Mouse (Mus musculus): ENCODE data around the gene Gm5294. TPM values are rescaled to one million over a fixed set of nuclear protein-coding genes. Genes with fewer than 3 reads are reported as not detected.

Gene Gm5294
- polyA plus RNA-seq, 1 experiment = not detected

- no peak for TF ChIP-seq USF1 (IDR thresholded peaks at IDR 0.05; ENCODE audit: low read depth)
- peak; percentile 27 for TF ChIP-seq TCF3 (IDR thresholded peaks at IDR 0.05; ENCODE audit: insufficient read length, low read depth)
- TF ChIP-seq MYOG (IDR thresholded peaks at IDR 0.05; ENCODE audit: control insufficient read depth in 1 of 3, insufficient read depth in 1 of 3, insufficient read length in 2 of 3, low read depth in 2 of 3) = peak; percentile 21 to 72 (median 41)
- TF ChIP-seq MYOD1 (IDR thresholded peaks at IDR 0.05; ENCODE audit: control insufficient read depth in 1 of 3, insufficient read length in 2 of 3, low read depth in 2 of 3) = peak in 1 of 3 experiments; percentile 23
- no peak for TF ChIP-seq TCF12 (IDR thresholded peaks at IDR 0.05; ENCODE audit: insufficient read depth, poor library complexity, severe bottlenecking)
- TF ChIP-seq MAX (IDR thresholded peaks at IDR 0.05; ENCODE audit: low read depth) = no peak
- H3K36me3 ChIP-seq (ENCODE audit: control insufficient read depth, insufficient read depth) = no peaks in the 10 kb centered on the region
- H3K4me3 ChIP-seq = no peak overlapping the region
- no peak overlapping the region for H3K4me2 ChIP-seq (ENCODE audit: low read depth)
- H3K27me3 ChIP-seq (ENCODE audit: control insufficient read depth, insufficient read depth, insufficient read length) = peaks cover 18% of the 10 kb centered on the region
- no peaks in the 10 kb centered on the region for H3K79me2 ChIP-seq (ENCODE audit: control insufficient read depth, insufficient read depth)
- H3ac ChIP-seq (ENCODE audit: control insufficient read depth, insufficient read length) = no peak overlapping the region
Measured at GRCm38 (mm10) chr5:138863681-138864146, 43.8 kb downstream of the Gm5294 start.

DNA sequence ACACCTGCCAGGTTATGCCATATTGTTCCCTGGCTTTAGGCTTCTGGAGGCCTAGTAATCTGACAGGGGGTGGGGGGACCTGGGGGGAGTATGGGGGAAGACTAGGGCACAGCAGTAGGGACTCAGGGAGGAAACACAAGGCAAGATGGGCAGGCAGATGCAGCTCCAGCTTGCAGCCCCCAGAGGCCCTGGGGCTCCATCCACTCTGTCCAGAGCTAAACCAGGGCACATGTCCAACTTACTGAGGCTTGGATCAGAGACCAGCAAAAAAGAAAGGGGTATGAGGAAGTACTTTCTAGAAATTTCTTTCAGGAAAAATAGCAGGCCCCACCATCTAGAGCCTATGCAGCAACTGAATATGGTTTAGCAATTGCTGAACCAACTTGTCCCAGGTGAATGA, 44.3 kb downstream of the Gm5294 start:
- TF ChIP-seq CEBPB (IDR thresholded peaks at IDR 0.05; ENCODE audit: insufficient read depth, poor library complexity, severe bottlenecking) (no peak), TCF12 (IDR thresholded peaks at IDR 0.05; ENCODE audit: insufficient read depth, poor library complexity, severe bottlenecking) (no peak), POLR2AphosphoS2 (IDR thresholded peaks at IDR 0.05; ENCODE audit: insufficient read length, low read depth) (no peak), MYOG (IDR thresholded peaks at IDR 0.05; ENCODE audit: control insufficient read depth in 1 of 3, insufficient read depth in 1 of 3, insufficient read length in 2 of 3, low read depth in 2 of 3) (no peak), REST (IDR thresholded peaks at IDR 0.05; ENCODE audit: insufficient read depth, insufficient read length) (no peak), SRF (IDR thresholded peaks at IDR 0.05; ENCODE audit: control insufficient read depth, insufficient read length, low read depth) (no peak), TCF3 (IDR thresholded peaks at IDR 0.05; ENCODE audit: insufficient read length, low read depth) (no peak), USF1 (IDR thresholded peaks at IDR 0.05; ENCODE audit: low read depth) (no peak), MAX (IDR thresholded peaks at IDR 0.05; ENCODE audit: low read depth) (no peak), POLR2A (IDR thresholded peaks at IDR 0.05; ENCODE audit: insufficient read length, low read depth) (no peak), MYOD1 (IDR thresholded peaks at IDR 0.05; ENCODE audit: control insufficient read depth in 1 of 3, insufficient read length in 2 of 3, low read depth in 2 of 3) (no peak), E2F4 (IDR thresholded peaks at IDR 0.05; ENCODE audit: insufficient read depth) (no peak)
- no peaks in the 10 kb centered on the region for H3K79me2 ChIP-seq (ENCODE audit: control insufficient read depth, insufficient read depth)
- no peak overlapping the region for H3K4me3 ChIP-seq
- no peaks in the 10 kb centered on the region for H3K36me3 ChIP-seq (ENCODE audit: control insufficient read depth, insufficient read depth)
- H3ac ChIP-seq (ENCODE audit: control insufficient read depth, insufficient read length) = no peak overlapping the region
- H3K27me3 ChIP-seq (ENCODE audit: control insufficient read depth, insufficient read depth, insufficient read length) = peaks cover 19% of the 10 kb centered on the region
- H3K4me2 ChIP-seq (ENCODE audit: low read depth) = no peak overlapping the region

GRCm38 (mm10) chr5:138864880-138865279, 45.0 kb downstream of the Gm5294 start:
- Histone ChIP-seq H3K36me3 (ENCODE audit: control insufficient read depth, insufficient read depth) (no peaks in the 10 kb centered on the region), H3K79me2 (ENCODE audit: control insufficient read depth, insufficient read depth) (no peaks in the 10 kb centered on the region), H3K4me2 (ENCODE audit: low read depth) (no peak overlapping the region), H3K27me3 (ENCODE audit: control insufficient read depth, insufficient read depth, insufficient read length) (peaks cover 22% of the 10 kb centered on the region), H3ac (ENCODE audit: control insufficient read depth, insufficient read length) (no peak overlapping the region), H3K4me3 (no peak overlapping the region)
- no peak for TF ChIP-seq SRF (IDR thresholded peaks at IDR 0.05; ENCODE audit: control insufficient read depth, insufficient read length, low read depth)
- no peak for TF ChIP-seq MAX (IDR thresholded peaks at IDR 0.05; ENCODE audit: low read depth)
- TF ChIP-seq TCF12 (IDR thresholded peaks at IDR 0.05; ENCODE audit: insufficient read depth, poor library complexity, severe bottlenecking) = no peak
- TF ChIP-seq MYOD1 (IDR thresholded peaks at IDR 0.05; ENCODE audit: control insufficient read depth in 1 of 3, insufficient read length in 2 of 3, low read depth in 2 of 3) = no peak
- no peak for TF ChIP-seq POLR2A (IDR thresholded peaks at IDR 0.05; ENCODE audit: insufficient read length, low read depth)
- TF ChIP-seq REST (IDR thresholded peaks at IDR 0.05; ENCODE audit: insufficient read depth, insufficient read length) = no peak
- TF ChIP-seq USF1 (IDR thresholded peaks at IDR 0.05; ENCODE audit: low read depth) = no peak
- no peak for TF ChIP-seq CEBPB (IDR thresholded peaks at IDR 0.05; ENCODE audit: insufficient read depth, poor library complexity, severe bottlenecking)
- TF ChIP-seq E2F4 (IDR thresholded peaks at IDR 0.05; ENCODE audit: insufficient read depth) = no peak
- no peak for TF ChIP-seq POLR2AphosphoS2 (IDR thresholded peaks at IDR 0.05; ENCODE audit: insufficient read length, low read depth)
- no peak for TF ChIP-seq TCF3 (IDR thresholded peaks at IDR 0.05; ENCODE audit: insufficient read length, low read depth)
- no peak for TF ChIP-seq MYOG (IDR thresholded peaks at IDR 0.05; ENCODE audit: control insufficient read depth in 1 of 3, insufficient read depth in 1 of 3, insufficient read length in 2 of 3, low read depth in 2 of 3)

GRCm38 (mm10) chr5:138865637-138866036, 45.8 kb downstream of the Gm5294 start:
- Histone ChIP-seq H3K4me2 (ENCODE audit: low read depth) (no peak overlapping the region), H3K4me3 (no peak overlapping the region), H3K27me3 (ENCODE audit: control insufficient read depth, insufficient read depth, insufficient read length) (peaks cover 27% of the 10 kb centered on the region), H3ac (ENCODE audit: control insufficient read depth, insufficient read length) (no peak overlapping the region), H3K36me3 (ENCODE audit: control insufficient read depth, insufficient read depth) (no peaks in the 10 kb centered on the region), H3K79me2 (ENCODE audit: control insufficient read depth, insufficient read depth) (no peaks in the 10 kb centered on the region)
- no peak for TF ChIP-seq SRF (IDR thresholded peaks at IDR 0.05; ENCODE audit: control insufficient read depth, insufficient read length, low read depth)
- no peak for TF ChIP-seq MAX (IDR thresholded peaks at IDR 0.05; ENCODE audit: low read depth)
- TF ChIP-seq USF1 (IDR thresholded peaks at IDR 0.05; ENCODE audit: low read depth) = no peak
- no peak for TF ChIP-seq REST (IDR thresholded peaks at IDR 0.05; ENCODE audit: insufficient read depth, insufficient read length)
- TF ChIP-seq TCF3 (IDR thresholded peaks at IDR 0.05; ENCODE audit: insufficient read length, low read depth) = no peak
- TF ChIP-seq MYOG (IDR thresholded peaks at IDR 0.05; ENCODE audit: control insufficient read depth in 1 of 3, insufficient read depth in 1 of 3, insufficient read length in 2 of 3, low read depth in 2 of 3) = no peak
- no peak for TF ChIP-seq TCF12 (IDR thresholded peaks at IDR 0.05; ENCODE audit: insufficient read depth, poor library complexity, severe bottlenecking)
- no peak for TF ChIP-seq POLR2AphosphoS2 (IDR thresholded peaks at IDR 0.05; ENCODE audit: insufficient read length, low read depth)
- no peak for TF ChIP-seq E2F4 (IDR thresholded peaks at IDR 0.05; ENCODE audit: insufficient read depth)
- TF ChIP-seq CEBPB (IDR thresholded peaks at IDR 0.05; ENCODE audit: insufficient read depth, poor library complexity, severe bottlenecking) = no peak
- TF ChIP-seq POLR2A (IDR thresholded peaks at IDR 0.05; ENCODE audit: insufficient read length, low read depth) = no peak
- no peak for TF ChIP-seq MYOD1 (IDR thresholded peaks at IDR 0.05; ENCODE audit: control insufficient read depth in 1 of 3, insufficient read length in 2 of 3, low read depth in 2 of 3)

Other genes with a start within 250 kb of the Gm5294 start
- 5.7 TPM for gene Zfp68, start 200.3 kb upstream of the Gm5294 start, polyA plus RNA-seq (2012; fragmentation: generic; extraction: Trizol)
- gene A430033K04Rik, start 197.2 kb upstream of the Gm5294 start, polyA plus RNA-seq (2012; fragmentation: generic; extraction: Trizol) = 1.3 TPM
- 37.5 TPM for gene Fam20c, start 65.6 kb upstream of the Gm5294 start, polyA plus RNA-seq (2012; fragmentation: generic; extraction: Trizol)
- 43.7 TPM for gene Pdgfa, start 177.3 kb downstream of the Gm5294 start, polyA plus RNA-seq (2012; fragmentation: generic; extraction: Trizol)

Data from myocyte (in vitro differentiated cells).